In genomic region chr16:86222997-86223396, GRCm38 (mm10) we compare ENCODE assay signal across 15 mouse cellular contexts.
DNase-seq lines count a peak whose midpoint lies in the region; ATAC-seq and TF ChIP-seq lines count a peak whose summit lies in the region.
"Had no signal": no experiment of that assay in that cellular context is flagged by ENCODE, and none has a peak within 500 bp of the region (broad histone marks: within the 10 kb centered on the region; RNA-seq: fewer than 3 reads in every experiment).

No protein-coding gene starts in this region.

- H3K4me2 ChIP-seq in forebrain, embryonic 12.5 days, result no peak overlapping the region
- H3K4me2 ChIP-seq: liver, embryonic 15.5 days; midbrain, embryonic 11.5 days; neural tube, embryonic 12.5 days had no signal

- TF ChIP-seq POLR2A in embryonic fibroblast, embryonic 13.5 days (IDR thresholded peaks at IDR 0.05; ENCODE audit: low read depth, low read length), result no peak

- no peaks in the 10 kb centered on the region for H3K4me1 ChIP-seq in embryonic fibroblast, embryonic 13.5 days (ENCODE audit: control insufficient read depth, insufficient read depth, low read length)
- no peaks in the 10 kb centered on the region for H3K4me1 ChIP-seq in forebrain, embryonic 12.5 days
- H3K4me1 ChIP-seq: liver, embryonic 15.5 days; neural tube, embryonic 12.5 days had no signal

- peak overlapping the region; percentile 77 for H3K27ac ChIP-seq in embryonic fibroblast, embryonic 13.5 days (ENCODE audit: insufficient read depth, low read length)
- no peak overlapping the region for H3K27ac ChIP-seq in forebrain, embryonic 12.5 days
- H3K27ac ChIP-seq: liver, embryonic 15.5 days; neural tube, embryonic 12.5 days had no signal

- H3K27me3 ChIP-seq in forebrain, embryonic 12.5 days, result no peaks in the 10 kb centered on the region
- H3K27me3 ChIP-seq: liver, embryonic 15.5 days; neural tube, embryonic 12.5 days had no signal

- no peak overlapping the region for H3K4me3 ChIP-seq in embryonic fibroblast, embryonic 13.5 days (ENCODE audit: insufficient read depth, low read length)
- H3K4me3 ChIP-seq in forebrain, embryonic 12.5 days (replicated peaks), result no peak overlapping the region
- H3K4me3 ChIP-seq: liver, embryonic 15.5 days; neural tube, embryonic 12.5 days had no signal

- intact Hi-C loops in heart, postnatal 36 days (cut with DNase I), result no loop called here

- H3K9ac ChIP-seq in forebrain, embryonic 12.5 days, result no peak overlapping the region
- H3K9ac ChIP-seq: liver, embryonic 15.5 days; neural tube, embryonic 12.5 days had no signal

- no peak for ATAC-seq in forebrain, embryonic 12.5 days (ENCODE audit: low FRiP score)
- ATAC-seq: forebrain, embryonic 14.5 days had no signal

- no peaks in the 10 kb centered on the region for H3K36me3 ChIP-seq in forebrain, embryonic 12.5 days (replicated peaks)
- H3K36me3 ChIP-seq: liver, embryonic 15.5 days; neural tube, embryonic 12.5 days had no signal

- 77% methylated on average over 3 of the region's 3 CpGs for WGBS in forebrain, embryonic 12.5 days

- H3K9me3 ChIP-seq in forebrain, embryonic 12.5 days, result no peaks in the 10 kb centered on the region
- H3K9me3 ChIP-seq: liver, embryonic 15.5 days; neural tube, embryonic 12.5 days had no signal

- DNase-seq in kidney, postnatal 14 days, result peak; percentile 14
- no peak for DNase-seq in kidney, postnatal 10 days
- DNase-seq in NIH3T3 (ENCODE audit: low read depth), result peak; percentile 77
- DNase-seq in heart, postnatal 36 days, result peak; percentile 18 to 44
- DNase-seq in embryo, embryonic 9.5 days (ENCODE audit: extremely low spot score), result no peak
- DNase-seq: cerebellum, adult 18-20 months; embryo, embryonic 11 days; retina, postnatal 1 day; thymus, postnatal 14 days had no signal

- no peak for TF ChIP-seq CTCF in embryonic fibroblast, embryonic 13.5 days (IDR thresholded peaks at IDR 0.05; ENCODE audit: borderline replicate concordance, insufficient read depth, low read length)

Comparison
In these comparisons a context has a peak if more than half of its experiments do, and no peak if none do; other contexts are left out.
1. DNase-seq: peak in kidney, postnatal 14 days (single experiment), NIH3T3 (single experiment) and heart, postnatal 36 days (2 of 2); none in kidney, postnatal 10 days (single experiment) and embryo, embryonic 9.5 days (single experiment).